Mouse (Mus musculus) cortical plate, adult 2 months (tissue): ENCODE data around the gene Myo6. TPM values are rescaled to one million over a fixed set of nuclear protein-coding genes. Genes with fewer than 3 reads are reported as not detected.

ENCODE experiments used
- H3K27ac ChIP-seq: fragments of 200-500 bp; 2 replicates; pipeline ENCODE4 v1.5.1; 2012; ENCODE audit warnings: low read length, control low read depth, inconsistent platforms; ENCODE audit not compliant: insufficient read depth
- H3K4me1 ChIP-seq: fragments of 200-500 bp; 2 replicates; pipeline ENCODE4 v1.6.1; 2011; ENCODE audit warnings: low read length; ENCODE audit not compliant: control insufficient read depth, insufficient read depth
- H3K4me3 ChIP-seq: fragments of 200-500 bp; 2 replicates; pipeline ENCODE4 v1.5.1; 2011; ENCODE audit warnings: mild to moderate bottlenecking, low read length, control low read depth; ENCODE audit not compliant: insufficient read depth
- CTCF ChIP-seq: fragments of 200-500 bp; IDR thresholded peaks from 2 replicates; pipeline ENCODE4 v1.5.1; 2011; ENCODE audit warnings: mild to moderate bottlenecking, control low read depth, low read length; ENCODE audit not compliant: insufficient read depth; ENCODE audit errors: extremely low read depth
- POLR2A ChIP-seq: fragments of 200-500 bp; IDR thresholded peaks from 2 replicates; pipeline ENCODE4 v1.6.1; 2011; ENCODE audit warnings: mild to moderate bottlenecking, low read length, control low read depth; ENCODE audit not compliant: insufficient read depth; ENCODE audit errors: extremely low read depth
- polyA plus RNA-seq: library from polyadenylated mRNA; depleted of rRNA; stranded (reverse); fragments of >200 nt; gene quantifications from 2 replicates; pipeline ENCODE4 v1.2.3, GENCODE M21; 2012

Myo6 gene
- polyA plus RNA-seq, 1 experiment = 48.9 TPM

DNA sequence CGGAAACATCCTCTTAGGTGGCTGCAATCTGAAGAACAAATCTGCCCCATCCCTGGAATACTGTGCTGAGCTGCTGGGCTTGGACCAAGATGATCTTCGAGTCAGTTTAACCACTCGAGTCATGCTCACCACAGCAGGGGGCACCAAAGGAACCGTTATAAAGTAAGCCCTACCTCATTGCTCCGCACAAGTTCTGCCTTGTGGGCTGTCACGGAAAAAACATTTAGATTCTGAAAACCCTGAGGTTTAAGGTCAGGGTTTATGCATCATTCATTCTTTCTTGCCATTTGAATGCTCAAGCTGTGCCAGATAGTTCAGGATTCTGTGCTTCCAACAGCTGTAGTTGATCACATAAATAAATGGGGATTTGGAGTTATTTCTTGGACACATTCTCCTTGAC lies 93.6 kb downstream of the Myo6 start:
- H3K4me3 ChIP-seq = no peak overlapping the region
- H3K27ac ChIP-seq = no peak overlapping the region
- TF ChIP-seq POLR2A = no peak
- TF ChIP-seq CTCF = no peak
- no peaks in the 10 kb centered on the region; the same call in 1 of the 2 replicates for H3K4me1 ChIP-seq

DNA sequence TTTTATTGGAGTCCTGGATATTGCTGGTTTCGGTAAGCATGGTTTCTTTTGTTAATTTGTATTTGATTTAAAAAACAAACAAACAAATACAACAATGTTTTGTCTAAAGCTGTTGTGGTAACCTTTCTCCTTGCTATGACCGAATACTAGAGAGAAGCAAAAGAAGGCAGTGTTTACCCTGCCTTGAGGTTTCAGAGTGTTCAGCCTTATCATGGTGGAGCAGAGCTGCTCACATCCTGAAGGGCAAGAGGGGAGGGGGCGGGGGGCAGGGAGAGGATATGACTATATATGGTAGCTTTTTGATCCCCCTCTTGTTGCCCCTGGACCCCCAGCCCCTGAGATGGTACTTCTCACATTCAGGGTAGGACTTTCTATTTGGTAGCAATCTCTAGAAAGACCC lies 96.1 kb downstream of the Myo6 start:
- no peak overlapping the region for H3K4me3 ChIP-seq
- H3K27ac ChIP-seq = no peak overlapping the region
- TF ChIP-seq CTCF = no peak
- no peaks in the 10 kb centered on the region; the same call in 1 of the 2 replicates for H3K4me1 ChIP-seq

DNA sequence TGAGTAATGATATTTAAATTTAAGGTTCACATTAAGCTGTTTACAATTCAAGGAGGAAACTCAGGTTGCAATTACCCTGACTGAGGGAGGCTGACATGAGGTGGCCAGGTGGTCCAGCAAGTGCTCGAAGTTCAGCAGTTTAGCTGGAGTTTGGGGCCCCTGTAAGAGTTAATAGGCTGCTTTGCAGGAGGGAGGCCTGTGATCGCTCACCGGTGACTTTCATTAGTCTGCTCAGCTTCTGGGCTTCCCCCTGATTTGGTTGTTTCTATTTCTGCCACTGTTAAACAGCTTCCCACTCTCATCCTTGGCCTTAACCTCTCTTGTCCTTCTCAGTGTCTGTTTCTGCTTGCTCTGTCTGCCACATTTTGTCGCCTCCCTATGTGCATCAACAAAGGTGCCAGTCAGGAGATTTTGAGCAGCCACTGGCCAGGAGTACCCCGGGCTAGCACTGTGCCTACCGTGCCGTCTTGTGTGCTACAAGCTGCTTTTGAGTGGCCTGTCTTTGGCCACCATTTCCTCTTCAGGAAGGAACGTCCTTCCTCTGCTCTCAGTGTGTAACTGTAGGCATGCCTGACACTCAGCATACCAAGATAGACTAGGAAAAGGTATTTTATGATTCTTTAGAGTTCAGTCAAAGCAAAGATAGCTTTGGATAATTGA lies 97.7 kb downstream of the Myo6 start:
- Histone ChIP-seq H3K27ac (no peak overlapping the region), H3K4me3 (no peak overlapping the region), H3K4me1 (no peaks in the 10 kb centered on the region; the same call in 1 of the 2 replicates)
- TF ChIP-seq POLR2A (no peak), CTCF (no peak)

DNA sequence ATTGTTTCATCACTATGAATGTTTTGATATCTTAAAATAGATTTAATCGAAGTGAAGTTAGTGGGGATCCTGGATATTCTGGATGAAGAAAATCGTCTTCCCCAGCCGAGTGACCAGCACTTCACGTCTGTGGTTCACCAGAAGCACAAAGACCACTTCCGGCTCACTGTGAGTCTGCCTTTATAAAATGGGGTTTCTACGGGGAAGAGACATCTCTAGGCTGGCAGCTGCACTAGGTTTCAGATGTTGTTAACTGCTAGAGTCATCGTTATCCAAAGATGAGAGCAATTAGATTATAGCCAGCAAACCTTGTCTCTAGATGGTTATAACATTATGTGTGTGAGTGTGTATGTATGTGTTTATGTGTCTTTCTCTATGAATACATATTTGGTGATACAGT lies 101.3 kb downstream of the Myo6 start:
- no peaks in the 10 kb centered on the region; the same call in 1 of the 2 replicates for H3K4me1 ChIP-seq
- H3K27ac ChIP-seq = no peak overlapping the region
- TF ChIP-seq POLR2A = no peak
- no peak for TF ChIP-seq CTCF
- no peak overlapping the region for H3K4me3 ChIP-seq

DNA sequence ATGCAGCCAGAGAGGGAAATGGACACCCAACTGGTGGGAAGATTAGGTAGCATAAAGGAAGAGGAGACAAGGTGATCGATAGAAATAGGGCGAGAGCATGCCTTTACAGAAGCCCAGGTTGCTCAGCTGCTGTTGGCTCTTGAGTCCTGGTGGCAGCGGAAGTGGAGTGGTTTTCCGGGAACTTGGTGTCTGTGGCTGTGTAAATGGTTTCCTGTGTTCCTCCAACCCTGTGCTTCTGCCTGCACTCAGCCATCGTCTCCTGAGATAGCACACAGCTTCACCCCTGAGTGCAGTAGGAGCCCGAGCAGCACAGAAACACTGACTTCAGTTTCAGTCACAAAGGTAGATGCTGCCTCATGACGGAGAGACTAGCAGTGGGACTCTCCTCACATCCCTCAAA lies 101.7 kb downstream of the Myo6 start:
- Histone ChIP-seq H3K4me3 (no peak overlapping the region), H3K4me1 (no peaks in the 10 kb centered on the region; the same call in 1 of the 2 replicates), H3K27ac (no peak overlapping the region)
- no peak for TF ChIP-seq POLR2A
- no peak for TF ChIP-seq CTCF

DNA sequence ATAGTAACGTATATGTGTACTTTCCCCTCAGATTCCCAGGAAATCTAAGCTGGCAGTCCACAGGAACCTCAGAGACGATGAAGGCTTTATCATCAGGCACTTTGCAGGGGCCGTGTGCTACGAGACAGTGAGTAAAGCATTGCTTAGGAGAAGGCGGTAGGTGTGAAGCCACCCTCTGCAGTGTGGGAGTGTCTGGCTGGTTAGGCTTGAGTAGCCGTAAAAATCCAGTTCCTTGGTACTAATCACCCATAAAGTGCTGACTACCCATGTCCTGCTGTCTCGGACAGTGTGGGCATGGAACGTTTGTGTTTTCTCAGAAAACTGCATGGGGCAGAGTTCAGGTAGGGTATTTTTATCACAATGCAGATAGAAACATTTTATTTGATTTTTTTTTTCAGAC lies 104.8 kb downstream of the Myo6 start:
- TF ChIP-seq POLR2A (no peak), CTCF (no peak)
- Histone ChIP-seq H3K4me3 (no peak overlapping the region), H3K4me1 (no peaks in the 10 kb centered on the region; the same call in 1 of the 2 replicates), H3K27ac (no peak overlapping the region)

DNA sequence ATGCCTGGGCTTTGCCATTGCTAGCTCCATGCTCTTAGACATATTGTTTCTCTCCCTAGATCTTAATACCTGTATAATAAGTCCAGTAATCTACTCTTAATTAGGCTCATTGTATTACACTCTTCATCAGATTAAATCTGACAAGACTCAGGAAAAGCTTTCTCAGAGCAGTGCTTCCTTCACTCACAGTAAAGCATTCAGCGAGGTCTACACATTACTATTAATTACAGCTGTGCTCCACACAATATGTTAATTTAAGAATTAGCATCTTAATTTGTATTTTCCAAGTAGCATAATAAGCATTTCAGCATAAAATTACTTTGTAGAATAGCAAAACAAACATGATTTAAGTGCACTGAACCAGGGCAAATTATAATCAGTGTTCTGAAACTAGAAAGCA lies 108.1 kb downstream of the Myo6 start:
- Histone ChIP-seq H3K27ac (no peak overlapping the region), H3K4me1 (no peaks in the 10 kb centered on the region; the same call in 1 of the 2 replicates), H3K4me3 (no peak overlapping the region)
- TF ChIP-seq POLR2A = no peak
- TF ChIP-seq CTCF = no peak

DNA sequence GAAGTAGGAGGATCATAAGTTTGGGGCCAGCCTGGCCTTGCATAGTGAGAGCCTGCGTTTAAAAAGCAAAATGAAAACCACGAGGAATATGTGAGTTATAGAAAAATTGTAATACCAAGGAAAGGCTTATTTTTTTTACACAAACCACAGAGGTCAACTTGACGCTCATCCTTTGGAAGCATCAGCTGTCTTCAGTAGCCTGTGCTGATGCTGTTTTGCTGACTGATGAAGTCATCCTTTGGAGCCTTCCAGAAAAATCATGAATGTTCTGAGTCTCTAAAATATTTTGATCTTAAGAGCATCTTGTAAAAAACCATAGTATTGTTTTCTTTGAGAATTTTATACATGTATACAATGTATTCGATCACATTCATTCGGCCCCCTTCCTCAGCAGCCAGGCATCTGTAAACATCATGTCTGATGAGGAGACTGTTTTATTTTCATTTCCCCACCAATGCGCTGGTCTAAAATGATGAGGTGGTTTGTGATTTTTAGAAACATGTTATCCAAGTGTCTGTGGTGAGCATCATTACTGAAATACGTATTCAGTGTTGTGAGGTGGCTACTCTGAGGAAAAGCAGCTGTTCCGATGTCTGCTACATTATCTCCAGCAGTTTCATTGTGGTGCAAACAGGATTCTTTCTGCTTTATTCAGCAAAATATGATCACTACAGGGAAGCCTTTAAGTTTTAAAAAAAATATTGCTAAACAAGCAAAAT lies 110.4 kb downstream of the Myo6 start:
- TF ChIP-seq CTCF (no peak), POLR2A (no peak)
- Histone ChIP-seq H3K4me3 (no peak overlapping the region), H3K4me1 (no peaks in the 10 kb centered on the region), H3K27ac (no peak overlapping the region)

DNA sequence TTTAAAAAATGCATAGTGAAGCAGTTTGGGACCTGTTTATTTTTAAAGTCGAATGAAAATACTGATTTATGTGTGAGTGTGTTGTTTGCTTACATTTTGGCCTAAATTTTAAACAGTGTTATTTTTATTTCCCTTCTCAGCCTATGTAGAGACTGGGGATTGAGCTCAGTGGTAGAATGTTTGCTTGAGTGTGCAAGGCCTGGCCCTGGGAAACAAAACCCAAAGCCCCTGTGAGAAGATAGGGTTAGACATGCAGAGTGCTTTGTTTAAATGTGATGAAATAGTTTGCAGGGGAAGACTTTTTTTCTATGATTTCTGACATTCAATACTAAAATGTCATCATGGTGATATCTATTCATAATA lies 110.9 kb downstream of the Myo6 start:
- no peak overlapping the region for H3K4me3 ChIP-seq
- TF ChIP-seq CTCF (no peak), POLR2A (no peak)
- no peaks in the 10 kb centered on the region for H3K4me1 ChIP-seq

DNA sequence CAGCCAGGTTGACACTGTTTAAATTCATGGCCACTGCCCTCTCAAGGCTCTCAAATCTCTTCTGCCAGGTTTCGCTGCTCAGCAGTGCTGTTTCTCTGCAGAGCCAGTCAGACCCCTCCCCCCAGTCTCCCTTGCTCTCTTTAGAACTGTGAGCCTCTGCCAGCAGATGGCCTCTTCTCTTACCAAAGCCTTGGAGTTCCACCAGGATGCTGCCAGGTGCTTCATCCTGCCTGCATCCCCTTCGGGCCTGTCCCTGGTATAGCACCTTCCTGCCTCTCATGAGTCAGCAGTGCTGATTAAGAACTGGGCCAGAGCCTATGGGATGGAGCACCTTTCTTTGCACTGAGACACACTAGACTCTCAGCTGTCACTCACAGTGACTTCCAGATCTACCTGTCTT lies 112.3 kb downstream of the Myo6 start:
- Histone ChIP-seq H3K27ac (no peak overlapping the region), H3K4me3 (no peak overlapping the region), H3K4me1 (no peaks in the 10 kb centered on the region)
- TF ChIP-seq POLR2A = no peak
- no peak for TF ChIP-seq CTCF

More for the DNA sequence above, 110.9 kb downstream of the Myo6 start:
- no peak overlapping the region for H3K27ac ChIP-seq

DNA sequence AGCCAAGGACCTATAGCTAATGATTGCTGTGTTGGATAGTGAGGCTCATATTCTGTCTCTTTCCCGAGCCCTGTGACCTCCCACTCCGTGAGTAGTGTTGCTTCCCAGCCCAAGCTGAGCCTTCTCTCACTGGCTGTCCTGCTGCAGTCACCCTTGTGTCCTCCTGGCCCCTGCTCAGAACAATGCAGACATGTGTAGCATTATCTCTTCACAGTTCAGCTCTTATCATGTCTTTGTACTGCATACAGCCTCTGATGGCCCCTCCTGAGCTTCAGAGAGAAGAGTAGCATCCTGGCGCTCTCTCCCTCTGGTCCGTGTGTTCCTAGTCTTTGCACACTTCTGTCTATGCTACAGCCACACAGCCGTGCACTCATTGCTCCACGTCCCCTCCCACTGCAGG lies 112.9 kb downstream of the Myo6 start:
- no peak for TF ChIP-seq POLR2A
- TF ChIP-seq CTCF = no peak
- Histone ChIP-seq H3K4me3 (no peak overlapping the region), H3K27ac (no peak overlapping the region), H3K4me1 (no peaks in the 10 kb centered on the region)
